Mouse (Mus musculus) liver, embryonic 14.5 days (tissue): ENCODE results near the gene Tent4b. TPM values are rescaled to one million over a fixed set of nuclear protein-coding genes. Genes with fewer than 3 reads are reported as not detected.

Source experiments
- ATAC-seq: fragments of 200-750 bp; cut with Nextera tagmentation; 2 replicates; pipeline ENCODE4 v1.8.0; 2017; ENCODE audit warnings: moderate number of reproducible peaks, mild to moderate bottlenecking, moderate library complexity; ENCODE audit not compliant: insufficient read depth
- DNase-seq, 3 experiments: peaks; one replicate each; pipeline ENCODE4 v3.0.0-alpha.2; 2012 to 2013; ENCODE audit warnings: low read depth in 3 of 3, low spot score in 3 of 3
- H3K27ac ChIP-seq: fragments of 300-500 bp; sonication (generic); 2 replicates; pipeline ENCODE4 v1.5.1; 2014; ENCODE audit warnings: moderate library complexity, mild to moderate bottlenecking, control low read depth, inconsistent platforms
- H3K27me3 ChIP-seq: fragments of 300-500 bp; sonication (generic); 2 replicates; pipeline ENCODE4 v1.6.1; 2014; ENCODE audit warnings: mild to moderate bottlenecking, low read length, moderate library complexity; ENCODE audit not compliant: control insufficient read depth, insufficient read depth
- H3K36me3 ChIP-seq: fragments of 300-500 bp; sonication (generic); replicated peaks from 2 replicates; pipeline ENCODE4 v1.6.1; 2014; ENCODE audit warnings: low read depth; ENCODE audit not compliant: control insufficient read depth, insufficient read depth
- H3K4me1 ChIP-seq, 2 experiments: fragments of 200-500 bp in 1 of 2; fragments of 300-500 bp in 1 of 2; sonication (generic) in 1 of 2; replicated peaks; 2 replicates each; pipeline ENCODE4 v1.6.1; 2012 to 2014; ENCODE audit warnings: antibody characterized with exemption in 1 of 2, inconsistent platforms in 1 of 2, low read length in 1 of 2; ENCODE audit not compliant: control insufficient read depth in 2 of 2, insufficient read depth in 2 of 2
- H3K4me2 ChIP-seq: fragments of 300-500 bp; sonication (generic); 2 replicates; pipeline ENCODE4 v1.6.1; 2014; ENCODE audit warnings: low read depth, mild to moderate bottlenecking, control low read depth, moderate library complexity
- H3K4me3 ChIP-seq, 2 experiments: fragments of 200-500 bp in 1 of 2; fragments of 300-500 bp in 1 of 2; sonication (generic) in 1 of 2; 2 replicates each; pipeline ENCODE4 v1.5.1; 2012 to 2014; ENCODE audit warnings: low read depth in 2 of 2, low read length in 2 of 2, mild to moderate bottlenecking in 2 of 2, control low read depth in 1 of 2, inconsistent platforms in 1 of 2, moderate library complexity in 1 of 2; ENCODE audit not compliant: insufficient read depth in 1 of 2
- H3K9ac ChIP-seq: fragments of 300-500 bp; sonication (generic); replicated peaks from 2 replicates; pipeline ENCODE4 v1.6.1; 2014; ENCODE audit warnings: mild to moderate bottlenecking, control low read depth, moderate library complexity
- H3K9me3 ChIP-seq: fragments of 300-500 bp; sonication (generic); 2 replicates; pipeline ENCODE4 v1.6.1; 2016; ENCODE audit warnings: low read length, mixed read lengths; ENCODE audit not compliant: control insufficient read depth
- CTCF ChIP-seq: IDR thresholded peaks from 2 replicates; pipeline ENCODE4 v1.5.1; 2016; ENCODE audit warnings: antibody characterized with exemption, low read depth, control low read depth
- EP300 ChIP-seq: IDR thresholded peaks from 2 replicates; pipeline ENCODE4 v1.6.1; 2016; ENCODE audit warnings: antibody characterized with exemption, low read depth
- WGBS: fragments of 180-500 bp; shearing (Covaris S2); extraction: QIAGEN DNeasy Blood & Tissue Kit; methylation state at CpG from one replicate; pipeline ENCODE4 v1.1.7; 2014; ENCODE audit not compliant: insufficient replicate concordance; 5-methylcytosine and 5-hydroxymethylcytosine counted together
- polyA plus RNA-seq, 2 experiments: library from polyadenylated mRNA; depleted of rRNA in 1 of 2; stranded (reverse) in 1 of 2; unstranded in 1 of 2; fragments of >200 nt; fragmentation: Nextera tagmentation in 1 of 2; extraction: Ambion mirVana in 1 of 2; gene quantifications; 2 replicates each; pipeline versions ENCODE4 v1.2.1 to v1.2.3; 2012 to 2014

Tent4b gene
- polyA plus RNA-seq, 2 experiments = 4.3 to 9.2 TPM

- no peaks in the 10 kb centered on the region for H3K9me3 ChIP-seq
- no peak overlapping the region for H3K9ac ChIP-seq
- ATAC-seq (no peak), DNase-seq (no peak)
- H3K4me1 ChIP-seq = no peaks in the 10 kb centered on the region; a peak in 1 of 4 replicates
- H3K4me2 ChIP-seq = no peak overlapping the region
- H3K27ac ChIP-seq = no peak overlapping the region
- no peak overlapping the region for H3K4me3 ChIP-seq
- WGBS = 80% methylated on average over 11 of the region's 11 CpGs
- peaks cover 8% of the 10 kb centered on the region for H3K36me3 ChIP-seq
- H3K27me3 ChIP-seq = no peaks in the 10 kb centered on the region
- TF ChIP-seq EP300 = no peak
- no peak for TF ChIP-seq CTCF
Measured at GRCm38 (mm10) chr8:88258544-88258943, 59.5 kb downstream of the Tent4b start.

GRCm38 (mm10) chr8:88260466-88260980, 61.5 kb downstream of the Tent4b start:
- ATAC-seq (no peak), DNase-seq (no peak)
- Histone ChIP-seq H3K9me3 (no peaks in the 10 kb centered on the region), H3K27ac (no peak overlapping the region), H3K27me3 (no peaks in the 10 kb centered on the region), H3K36me3 (peaks cover 3% of the 10 kb centered on the region; the same call in 1 of the 2 replicates), H3K4me3 (no peak overlapping the region), H3K4me1 (no peaks in the 10 kb centered on the region; a peak in 1 of 4 replicates), H3K4me2 (no peak overlapping the region), H3K9ac (no peak overlapping the region)
- TF ChIP-seq EP300 (no peak), CTCF (no peak)
- WGBS = 73% methylated on average over 7 of the region's 7 CpGs

GRCm38 (mm10) chr8:88262831-88263635, 64.0 kb downstream of the Tent4b start:
- H3K4me2 ChIP-seq = no peak overlapping the region
- TF ChIP-seq EP300 (no peak), CTCF (no peak)
- ATAC-seq = no peak

GRCm38 (mm10) chr8:88265511-88265910, 66.5 kb downstream of the Tent4b start:
- no peaks in the 10 kb centered on the region for H3K9me3 ChIP-seq
- no peak overlapping the region for H3K4me2 ChIP-seq
- DNase-seq (no peak), ATAC-seq (no peak)
- no peak overlapping the region for H3K27ac ChIP-seq
- H3K4me3 ChIP-seq = no peak overlapping the region
- TF ChIP-seq EP300 = no peak
- TF ChIP-seq CTCF = no peak
- H3K27me3 ChIP-seq = no peaks in the 10 kb centered on the region
- 21% methylated on average over 2 of the region's 2 CpGs for WGBS
- H3K36me3 ChIP-seq = no peaks in the 10 kb centered on the region
- H3K4me1 ChIP-seq = no peaks in the 10 kb centered on the region; a peak in 1 of 4 replicates
- no peak overlapping the region for H3K9ac ChIP-seq

More at GRCm38 (mm10) chr8:88262831-88263635, 64.0 kb downstream of the Tent4b start:
- Histone ChIP-seq H3K27me3 (no peaks in the 10 kb centered on the region), H3K4me1 (no peaks in the 10 kb centered on the region; a peak in 1 of 4 replicates), H3K9me3 (no peaks in the 10 kb centered on the region), H3K4me3 (no peak overlapping the region), H3K36me3 (no peaks in the 10 kb centered on the region; the same call in 1 of the 2 replicates), H3K9ac (no peak overlapping the region), H3K27ac (no peak overlapping the region)
- 63% methylated on average over 14 of the region's 14 CpGs for WGBS
- DNase-seq = no peak

- DNase-seq (peak in 2 of 3 experiments; percentile 44 to 46), ATAC-seq (no peak)
- H3K27me3 ChIP-seq = no peaks in the 10 kb centered on the region
- no peaks in the 10 kb centered on the region for H3K9me3 ChIP-seq
- TF ChIP-seq EP300 (no peak), CTCF (peak; percentile 91)
- no peak overlapping the region for H3K9ac ChIP-seq
- no peak overlapping the region for H3K4me3 ChIP-seq
- WGBS = 45% methylated on average over 10 of the region's 10 CpGs
- no peaks in the 10 kb centered on the region for H3K36me3 ChIP-seq
- no peak overlapping the region for H3K27ac ChIP-seq
- no peaks in the 10 kb centered on the region; a peak in 1 of 4 replicates for H3K4me1 ChIP-seq
- H3K4me2 ChIP-seq = no peak overlapping the region
Measured at GRCm38 (mm10) chr8:88266170-88266800, 67.3 kb downstream of the Tent4b start.
